Mouse (Mus musculus): ENCODE measurements around the gene Gpr4. TPM values are rescaled to one million over a fixed set of nuclear protein-coding genes. Genes with fewer than 3 reads are reported as not detected.
A peak's percentile ranks its signal among the peaks of the same experiment; 100 is the strongest.

Gpr4 gene
- polyA plus RNA-seq, 1 experiment, result 16.2 TPM

- H3K4me1 ChIP-seq (ENCODE audit: control insufficient read depth, insufficient read depth, low read length), result peaks cover 26% of the 10 kb centered on the region
- H3K36me3 ChIP-seq (ENCODE audit: control insufficient read depth, insufficient read depth, low read length), result no peaks in the 10 kb centered on the region
- no peaks in the 10 kb centered on the region for H3K27me3 ChIP-seq (ENCODE audit: control insufficient read depth, insufficient read depth, low read length)
- peak overlapping the region; percentile 92 for H3K4me3 ChIP-seq (ENCODE audit: control insufficient read depth, low read depth, low read length)
- no peak for TF ChIP-seq POLR2A (IDR thresholded peaks at IDR 0.05; ENCODE audit: control insufficient read depth, low read depth, low read length)
- TF ChIP-seq CTCF (IDR thresholded peaks at IDR 0.05; ENCODE audit: control insufficient read depth, insufficient read depth, insufficient replicate concordance, low read depth, low read length), result no peak
- H3K27ac ChIP-seq (ENCODE audit: control insufficient read depth, insufficient read depth, low read depth, low read length), result peak overlapping the region; percentile 12; the same call in 1 of the 2 replicates
Observed at GRCm38 (mm10) chr7:19270509-19271237, 58.3 kb downstream of the Gpr4 start.

- Histone ChIP-seq H3K27ac (ENCODE audit: control insufficient read depth, insufficient read depth, low read depth, low read length) (peak within 1 kb of the TSS; percentile 80), H3K4me1 (ENCODE audit: control insufficient read depth, insufficient read depth, low read length) (peaks cover 26% of the 10 kb centered on the region), H3K27me3 (ENCODE audit: control insufficient read depth, insufficient read depth, low read length) (no peaks in the 10 kb centered on the region), H3K4me3 (ENCODE audit: control insufficient read depth, low read depth, low read length) (peak within 1 kb of the TSS; percentile 92), H3K36me3 (ENCODE audit: control insufficient read depth, insufficient read depth, low read length) (no peaks in the 10 kb centered on the region)
- TF ChIP-seq CTCF (IDR thresholded peaks at IDR 0.05; ENCODE audit: control insufficient read depth, insufficient read depth, insufficient replicate concordance, low read depth, low read length), result no peak
- peak; percentile 50 for TF ChIP-seq POLR2A (IDR thresholded peaks at IDR 0.05; ENCODE audit: control insufficient read depth, low read depth, low read length)
Observed at GRCm38 (mm10) chr7:19271238-19272172, 59.2 kb downstream of the Gpr4 start, which contains the start of gene Vasp. Gene Vasp, minus strand, starts transcription at chr7:19271817.

- Histone ChIP-seq H3K4me3 (ENCODE audit: control insufficient read depth, low read depth, low read length) (peak overlapping the region; percentile 92), H3K4me1 (ENCODE audit: control insufficient read depth, insufficient read depth, low read length) (peaks cover 26% of the 10 kb centered on the region), H3K27me3 (ENCODE audit: control insufficient read depth, insufficient read depth, low read length) (no peaks in the 10 kb centered on the region), H3K36me3 (ENCODE audit: control insufficient read depth, insufficient read depth, low read length) (no peaks in the 10 kb centered on the region), H3K27ac (ENCODE audit: control insufficient read depth, insufficient read depth, low read depth, low read length) (peak overlapping the region; percentile 33)
- TF ChIP-seq CTCF (IDR thresholded peaks at IDR 0.05; ENCODE audit: control insufficient read depth, insufficient read depth, insufficient replicate concordance, low read depth, low read length), result no peak
- no peak for TF ChIP-seq POLR2A (IDR thresholded peaks at IDR 0.05; ENCODE audit: control insufficient read depth, low read depth, low read length)
Observed at GRCm38 (mm10) chr7:19272173-19272764, 59.9 kb downstream of the Gpr4 start.

Other genes starting within 250 kb of the Gpr4 start
- 0.08 and 0.10 TPM in 2 replicates for gene Nanos2, start 225.1 kb upstream of the Gpr4 start, polyA plus RNA-seq (2012; rRNA removed)
- 35.6 and 42.9 TPM in 2 replicates for gene Mypop, start 221.3 kb upstream of the Gpr4 start, polyA plus RNA-seq (2012; rRNA removed)
- 4.9 and 5.4 TPM in 2 replicates for gene Irf2bp1, start 208.5 kb upstream of the Gpr4 start, polyA plus RNA-seq (2012; rRNA removed)
- gene Foxa3, start 189.0 kb upstream of the Gpr4 start, polyA plus RNA-seq (2012; rRNA removed), result 2.1 and 2.3 TPM in 2 replicates
- gene Sympk, start 188.2 kb upstream of the Gpr4 start, polyA plus RNA-seq (2012; rRNA removed), result 196 and 222 TPM in 2 replicates
- gene Rsph6a, start 157.8 kb upstream of the Gpr4 start, polyA plus RNA-seq (2012; rRNA removed), result 226 and 241 TPM in 2 replicates
- gene Dmwd, start 136.3 kb upstream of the Gpr4 start, polyA plus RNA-seq (2012; rRNA removed), result 83.7 and 92.1 TPM in 2 replicates
- gene Dmpk, start 128.7 kb upstream of the Gpr4 start, polyA plus RNA-seq (2012; rRNA removed), result 75.3 and 91.2 TPM in 2 replicates
- gene Six5, start 117.9 kb upstream of the Gpr4 start, polyA plus RNA-seq (2012; rRNA removed), result 3.3 and 3.5 TPM in 2 replicates
- 13.2 and 16.4 TPM in 2 replicates for gene Gm4969, start 94.2 kb upstream of the Gpr4 start, polyA plus RNA-seq (2012; rRNA removed)
- 49.3 and 59.7 TPM in 2 replicates for gene Fbxo46, start 92.7 kb upstream of the Gpr4 start, polyA plus RNA-seq (2012; rRNA removed)
- gene Qpctl, start 63.2 kb upstream of the Gpr4 start, polyA plus RNA-seq (2012; rRNA removed), result 12.7 and 13.5 TPM in 2 replicates
- 135 and 140 TPM in 2 replicates for gene Snrpd2, start 62.8 kb upstream of the Gpr4 start, polyA plus RNA-seq (2012; rRNA removed)
- 20.9 and 24.3 TPM in 2 replicates for gene Gipr, start 46.4 kb upstream of the Gpr4 start, polyA plus RNA-seq (2012; rRNA removed)
- 11.1 and 12.9 TPM in 2 replicates for gene Eml2, start 36.1 kb upstream of the Gpr4 start, polyA plus RNA-seq (2012; rRNA removed)
- 13.6 and 14.5 TPM in 2 replicates for gene Opa3, start 15.8 kb downstream of the Gpr4 start, polyA plus RNA-seq (2012; rRNA removed)
- gene Vasp, start 59.3 kb downstream of the Gpr4 start, polyA plus RNA-seq (2012; rRNA removed), result 42.4 and 44.7 TPM in 2 replicates
- gene Ppm1n, start 67.5 kb downstream of the Gpr4 start, polyA plus RNA-seq (2012; rRNA removed), result 0.20 and 0.30 TPM in 2 replicates
- 15.6 and 17.4 TPM in 2 replicates for gene Rtn2, start 70.1 kb downstream of the Gpr4 start, polyA plus RNA-seq (2012; rRNA removed)
- gene Fosb, start 97.5 kb downstream of the Gpr4 start, polyA plus RNA-seq (2012; rRNA removed), result 3.9 and 4.1 TPM in 2 replicates
- gene Ercc1, start 132.2 kb downstream of the Gpr4 start, polyA plus RNA-seq (2012; rRNA removed), result 50.1 and 66.6 TPM in 2 replicates
- gene Cd3eap, start 146.9 kb downstream of the Gpr4 start, polyA plus RNA-seq (2012; rRNA removed), result 2.8 and 3.2 TPM in 2 replicates
- gene Ppp1r13l, start 147.2 kb downstream of the Gpr4 start, polyA plus RNA-seq (2012; rRNA removed), result 49.5 and 71.4 TPM in 2 replicates
- gene Ercc2, start 169.5 kb downstream of the Gpr4 start, polyA plus RNA-seq (2012; rRNA removed), result 50.6 and 53.3 TPM in 2 replicates
- 33.3 and 39.9 TPM in 2 replicates for gene Klc3, start 191.6 kb downstream of the Gpr4 start, polyA plus RNA-seq (2012; rRNA removed)
- 2.4 and 8.7 TPM in 2 replicates for gene Ckm, start 192.2 kb downstream of the Gpr4 start, polyA plus RNA-seq (2012; rRNA removed)
- gene Mark4, start 246.3 kb downstream of the Gpr4 start, polyA plus RNA-seq (2012; rRNA removed), result 13.2 and 14.1 TPM in 2 replicates